Mouse (Mus musculus) MEL (cell line): ENCODE measurements around the gene Rbm15b. TPM values are rescaled to one million over a fixed set of nuclear protein-coding genes. Genes with fewer than 3 reads are reported as not detected.

ENCODE experiments used
- DNase-seq: peaks from one replicate; pipeline ENCODE4 v3.0.0; 2011; ENCODE audit warnings: low read depth, low spot score
- H3K27ac ChIP-seq: 2 replicates; pipeline ENCODE4 v1.5.1; 2012; ENCODE audit warnings: low read depth, mild to moderate bottlenecking, control low read depth, low read length, moderate library complexity; ENCODE audit not compliant: control insufficient read depth
- H3K27me3 ChIP-seq, 2 experiments: fragments of 150-350 bp in 1 of 2; sonication (generic) in 1 of 2; 2 replicates each; pipeline ENCODE4 v1.6.1; 2012; ENCODE audit warnings: low read length in 2 of 2, mild to moderate bottlenecking in 2 of 2, improper control_type of control experiment in 1 of 2, moderate library complexity in 1 of 2; ENCODE audit not compliant: insufficient read depth in 2 of 2, control insufficient read depth in 1 of 2
- H3K36me3 ChIP-seq, 2 experiments: 2 replicates each; pipeline ENCODE4 v1.6.1; 2012 to 2014; ENCODE audit warnings: low read length in 2 of 2, improper control_type of control experiment in 1 of 2, inconsistent platforms in 1 of 2, mild to moderate bottlenecking in 1 of 2; ENCODE audit not compliant: insufficient read depth in 2 of 2, control insufficient read depth in 1 of 2
- H3K4me1 ChIP-seq, 2 experiments: fragments of 150-350 bp in 1 of 2; sonication (generic) in 1 of 2; 2 replicates each; pipeline ENCODE4 v1.6.1; 2012; ENCODE audit warnings: low read length in 2 of 2, improper control_type of control experiment in 1 of 2, mild to moderate bottlenecking in 1 of 2; ENCODE audit not compliant: insufficient read depth in 2 of 2, control insufficient read depth in 1 of 2
- H3K4me3 ChIP-seq, 2 experiments: fragments of 150-350 bp in 1 of 2; sonication (generic) in 1 of 2; 2 replicates each; pipeline ENCODE4 v1.5.1; 2012; ENCODE audit warnings: low read depth in 2 of 2, low read length in 2 of 2, mild to moderate bottlenecking in 2 of 2, moderate library complexity in 2 of 2, control low read depth in 1 of 2, improper control_type of control experiment in 1 of 2; ENCODE audit not compliant: control insufficient read depth in 1 of 2, insufficient read depth in 1 of 2
- H3K79me2 ChIP-seq: 2 replicates; pipeline ENCODE4 v1.6.1; 2012; ENCODE audit warnings: mild to moderate bottlenecking, low read length, moderate library complexity; ENCODE audit not compliant: control insufficient read depth, poor library complexity, insufficient read depth
- H3K9ac ChIP-seq: 2 replicates; pipeline ENCODE4 v1.6.1; 2012; ENCODE audit warnings: low read depth, mild to moderate bottlenecking, control low read depth, low read length, moderate library complexity; ENCODE audit not compliant: control insufficient read depth, poor library complexity, severe bottlenecking
- H3K9me3 ChIP-seq: fragments of 150-350 bp; sonication (generic); replicated peaks from 2 replicates; pipeline ENCODE4 v1.6.1; 2012; ENCODE audit warnings: mild to moderate bottlenecking, low read length, improper control_type of control experiment, moderate library complexity; ENCODE audit not compliant: insufficient read depth
- MAX ChIP-seq: IDR thresholded peaks from 2 replicates; pipeline ENCODE4 v1.6.1; 2011; ENCODE audit warnings: low read length, improper control_type of control experiment
- POLR2A ChIP-seq, 2 experiments: IDR thresholded peaks; 2 replicates each; pipeline ENCODE4 v1.6.1; 2011 to 2012; ENCODE audit warnings: low read length in 2 of 2, mild to moderate bottlenecking in 2 of 2, control low read depth in 1 of 2, improper control_type of control experiment in 1 of 2, low read depth in 1 of 2, moderate library complexity in 1 of 2; ENCODE audit not compliant: control insufficient read depth in 1 of 2, insufficient read depth in 1 of 2, poor library complexity in 1 of 2
- POLR2AphosphoS5 ChIP-seq: IDR thresholded peaks from 2 replicates; pipeline ENCODE4 v1.6.1; 2012; ENCODE audit warnings: low read depth, borderline replicate concordance, mild to moderate bottlenecking, inconsistent platforms, low read length, moderate library complexity, mixed read lengths
- SIN3A ChIP-seq: IDR thresholded peaks from 2 replicates; pipeline ENCODE4 v1.6.1; 2012; ENCODE audit warnings: low read length, improper control_type of control experiment, inconsistent platforms
- TBP ChIP-seq: IDR thresholded peaks from 2 replicates; pipeline ENCODE4 v1.8.0; 2011; ENCODE audit warnings: low read depth, low read length, improper control_type of control experiment
- polyA plus RNA-seq, 2 experiments: library from polyadenylated mRNA; stranded (reverse) in 1 of 2; unstranded in 1 of 2; fragments of >175 nt in 1 of 2; fragments of >200 nt in 1 of 2; gene quantifications; 2 replicates each; pipeline versions ENCODE4 v1.2.1 to v1.2.4; 2012; ENCODE audit warnings: low replicate concordance in 2 of 2, low read depth in 1 of 2; ENCODE audit not compliant: insufficient read length in 2 of 2, insufficient read depth in 1 of 2, missing spikeins in 1 of 2
- total RNA-seq: library from RNA; depleted of rRNA; stranded (reverse); fragments of 300-350 nt; gene quantifications from 2 replicates; pipeline ENCODE4 v1.2.3, GENCODE M21; 2012

Rbm15b gene
- total and polyA plus RNA-seq, 3 experiments: 29.7 to 42.2 TPM; not detected in 1

DNA sequence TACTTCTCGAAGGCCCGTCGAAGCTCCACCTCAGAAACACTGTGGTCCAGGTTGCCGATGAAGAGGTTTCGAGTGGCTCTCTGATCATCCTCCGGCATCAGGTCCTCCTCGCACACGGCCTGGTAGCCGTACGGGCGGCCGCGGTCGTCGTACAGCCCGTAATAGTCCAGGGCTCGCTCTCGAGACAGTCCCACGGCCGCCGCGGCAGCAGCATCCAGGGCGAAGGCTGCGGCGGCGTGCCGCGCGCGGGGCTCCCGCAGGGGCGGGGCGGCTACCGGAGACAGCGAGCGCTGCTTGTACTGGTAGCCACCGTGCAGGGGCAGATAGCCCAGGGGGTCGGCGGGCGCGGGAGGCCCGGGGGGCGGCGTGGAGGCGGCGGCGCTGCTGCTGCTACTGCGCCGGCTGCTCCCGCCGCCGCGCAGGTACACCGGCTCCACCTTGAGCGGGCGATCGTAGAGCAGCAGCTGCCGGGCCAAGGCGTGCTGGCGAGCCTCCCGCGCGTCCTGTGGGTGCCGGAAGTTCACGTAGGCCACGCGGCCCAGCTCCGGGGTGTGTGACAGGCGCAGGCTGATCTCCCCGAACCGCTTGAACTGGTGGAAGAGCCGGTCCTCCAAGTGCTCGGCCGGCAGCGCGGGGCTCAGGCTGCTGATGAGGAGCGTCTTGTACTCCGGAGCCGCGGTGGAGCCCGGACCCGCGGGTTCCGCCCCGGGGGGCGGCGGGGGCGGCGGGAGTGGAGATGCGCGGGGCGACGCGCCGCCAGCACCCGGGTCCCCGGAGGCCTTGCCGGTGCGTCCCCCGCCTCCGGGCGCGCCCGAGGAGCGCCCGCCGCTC lies 1.1 kb downstream of the Rbm15b start:
- Histone ChIP-seq H3K36me3 (peaks cover 3 to 59% of the 10 kb centered on the region in 2 experiments), H3K27ac (peak overlapping the region; percentile 58), H3K79me2 (peaks cover 54% of the 10 kb centered on the region), H3K4me3 (peak overlapping the region; percentile 88), H3K9me3 (no peaks in the 10 kb centered on the region), H3K9ac (peak overlapping the region; percentile 97), H3K4me1 (peaks cover 4 to 54% of the 10 kb centered on the region in 2 experiments; a peak in 3 of 4 replicates), H3K27me3 (no peaks in the 10 kb centered on the region)
- TF ChIP-seq POLR2A (IDR thresholded peaks at IDR 0.05; ENCODE audit: control insufficient read depth in 1 of 2, insufficient read depth in 1 of 2, low read depth in 1 of 2, low read length in 2 of 2, poor library complexity in 1 of 2): no peak
- 0 out of 2 replicates have a peak, but pooled peaks have one; percentile 35 for TF ChIP-seq MAX
- peak; percentile 60 for DNase-seq

DNA sequence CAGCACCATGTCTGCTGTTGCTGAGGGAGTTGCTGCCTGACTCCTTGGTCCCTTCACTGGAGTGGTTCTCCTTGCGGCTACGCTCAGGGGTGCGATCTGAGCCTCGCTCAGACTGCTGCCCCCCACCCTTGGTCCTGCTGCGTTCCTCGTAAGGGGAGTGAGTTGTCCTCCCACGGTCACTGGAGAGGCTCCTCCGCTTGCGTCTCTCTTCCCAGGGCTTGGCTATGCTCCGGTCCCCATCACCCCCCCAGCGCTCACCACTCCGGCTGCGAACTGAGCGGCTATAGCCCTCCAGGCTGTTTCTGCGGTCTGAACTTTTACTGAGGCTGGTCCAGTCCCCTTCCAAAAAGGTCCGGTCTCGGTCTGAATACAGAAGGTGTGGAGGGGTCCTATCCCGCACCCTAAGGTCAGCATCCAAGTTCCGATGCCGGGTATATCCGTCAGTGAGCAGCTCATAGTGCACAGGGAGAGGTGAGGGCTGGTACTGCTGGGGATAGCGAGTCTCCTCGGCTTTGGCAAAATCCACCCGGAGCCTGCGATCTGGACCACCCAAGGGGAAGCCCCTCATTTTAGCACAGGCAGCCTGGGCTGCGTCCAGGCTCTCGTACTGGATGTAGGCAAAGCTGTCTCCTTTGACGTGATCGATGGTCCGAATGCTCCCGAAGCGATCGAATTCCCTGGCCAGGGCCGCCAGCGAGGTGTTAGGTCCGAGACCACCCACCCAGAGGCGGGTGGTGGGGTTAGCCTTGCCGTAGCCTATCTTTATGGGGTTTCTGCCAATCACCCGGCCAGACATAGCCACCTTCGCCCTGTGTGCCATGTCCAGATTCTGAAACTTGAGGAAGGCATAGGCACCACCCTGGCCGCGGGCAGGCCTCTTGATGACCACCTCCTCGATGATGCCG lies 2.0 kb downstream of the Rbm15b start:
- H3K4me1 ChIP-seq: peaks cover 2 to 47% of the 10 kb centered on the region in 2 experiments; a peak in 3 of 4 replicates
- no peaks in the 10 kb centered on the region for H3K9me3 ChIP-seq
- H3K36me3 ChIP-seq: peaks cover 6 to 54% of the 10 kb centered on the region in 2 experiments
- peaks cover 45% of the 10 kb centered on the region for H3K79me2 ChIP-seq
- no peaks in the 10 kb centered on the region for H3K27me3 ChIP-seq
- H3K9ac ChIP-seq: peak overlapping the region; percentile 97
- DNase-seq: no peak
- peak overlapping the region; percentile 88 for H3K4me3 ChIP-seq
- no peak; a peak in 1 of 4 replicates for TF ChIP-seq POLR2A (IDR thresholded peaks at IDR 0.05; ENCODE audit: control insufficient read depth in 1 of 2, insufficient read depth in 1 of 2, low read depth in 1 of 2, low read length in 2 of 2, poor library complexity in 1 of 2)
- TF ChIP-seq TBP: no peak
- TF ChIP-seq, all 39 proteins: peak for 0
- H3K27ac ChIP-seq: no peak overlapping the region

DNA sequence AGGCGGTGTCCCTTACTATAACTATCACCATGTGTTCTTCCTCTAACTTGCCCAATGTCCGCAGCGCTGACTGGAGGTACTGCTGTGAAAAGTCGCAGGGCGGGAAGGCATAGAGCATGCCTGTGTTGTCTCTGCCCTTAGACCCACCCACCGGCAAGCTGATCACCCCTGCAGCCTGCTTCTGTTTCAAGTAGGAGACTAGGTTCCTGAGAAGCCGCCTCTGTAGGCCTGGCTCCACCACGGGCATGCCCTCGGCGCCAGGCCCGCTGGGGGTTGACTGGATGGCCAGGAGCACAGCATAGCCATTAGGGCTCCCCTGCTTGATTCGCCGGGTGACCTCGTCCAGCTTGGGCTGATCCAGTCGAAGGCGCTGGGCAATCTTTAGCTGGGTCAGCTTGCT lies 2.9 kb downstream of the Rbm15b start:
- Histone ChIP-seq H3K9me3 (no peaks in the 10 kb centered on the region), H3K27ac (no peak overlapping the region), H3K79me2 (peaks cover 37% of the 10 kb centered on the region), H3K4me3 (peak overlapping the region in 1 of 2 experiments; percentile 88; a peak in 2 of 4 replicates), H3K36me3 (peaks cover 5 to 45% of the 10 kb centered on the region in 2 experiments; a peak in 3 of 4 replicates), H3K27me3 (no peaks in the 10 kb centered on the region), H3K4me1 (peaks cover 2 to 43% of the 10 kb centered on the region in 2 experiments; a peak in 3 of 4 replicates), H3K9ac (no peak overlapping the region)
- 0 out of 2 replicates have a peak, but pooled peaks have one; percentile 7 for TF ChIP-seq SIN3A
- TF ChIP-seq POLR2AphosphoS5: no peak
- DNase-seq: peak; percentile 21
